Mouse (Mus musculus): ENCODE measurements around the gene Usp44.

DNA sequence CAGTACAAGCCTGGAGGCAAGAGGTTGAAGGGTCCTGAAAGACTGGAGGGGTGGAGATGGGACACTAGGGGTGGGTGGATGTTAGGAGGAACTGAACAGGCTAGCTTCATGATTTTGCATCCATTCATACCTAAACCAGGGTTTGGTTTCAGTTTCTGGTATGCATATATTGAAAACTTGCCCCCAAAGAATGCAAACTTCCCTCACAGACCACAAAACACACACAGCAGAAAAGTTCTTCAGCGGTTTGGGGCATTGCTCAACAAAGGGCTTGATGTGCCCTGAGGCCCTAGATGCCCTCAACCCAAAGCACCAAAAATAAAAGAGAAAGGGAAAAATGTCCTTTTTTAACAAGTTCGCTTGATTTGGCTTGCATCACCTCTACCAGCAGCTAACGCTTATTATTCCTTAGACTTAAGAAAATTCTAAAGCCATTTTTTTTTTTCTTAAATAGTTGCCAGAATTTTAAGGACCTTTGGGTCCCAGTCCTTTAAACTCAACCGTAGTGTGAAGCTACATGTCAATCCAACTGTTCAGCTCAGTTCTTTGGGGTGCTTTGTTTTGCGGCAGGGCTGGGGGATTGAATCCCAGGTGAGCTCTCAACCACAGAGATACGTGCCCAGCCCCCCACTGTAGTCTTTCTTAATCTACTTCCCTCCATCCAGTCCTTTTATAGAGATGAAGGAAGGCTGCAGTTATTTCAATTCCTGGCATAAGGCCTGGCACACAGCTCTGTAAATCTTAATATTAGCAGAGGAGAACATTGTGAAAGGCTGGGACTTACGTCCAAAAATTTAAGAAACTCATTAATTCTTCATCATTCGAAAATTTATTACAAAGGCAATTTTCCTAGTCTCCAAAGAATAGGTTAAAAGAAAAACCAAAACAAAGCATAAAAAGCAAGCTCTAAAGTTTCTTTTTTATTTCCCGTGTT lies 1.2 kb upstream of the Usp44 start:
- no peak for TF ChIP-seq CTCF (IDR thresholded peaks at IDR 0.05; ENCODE audit: borderline replicate concordance, insufficient read depth, low read length)
- no peak for TF ChIP-seq POLR2A (IDR thresholded peaks at IDR 0.05; ENCODE audit: low read depth, low read length)

Data from embryonic fibroblast, embryonic 13.5 days (primary cell).